Mouse (Mus musculus): ENCODE measurements around the gene Cyp2j6.

DNA sequence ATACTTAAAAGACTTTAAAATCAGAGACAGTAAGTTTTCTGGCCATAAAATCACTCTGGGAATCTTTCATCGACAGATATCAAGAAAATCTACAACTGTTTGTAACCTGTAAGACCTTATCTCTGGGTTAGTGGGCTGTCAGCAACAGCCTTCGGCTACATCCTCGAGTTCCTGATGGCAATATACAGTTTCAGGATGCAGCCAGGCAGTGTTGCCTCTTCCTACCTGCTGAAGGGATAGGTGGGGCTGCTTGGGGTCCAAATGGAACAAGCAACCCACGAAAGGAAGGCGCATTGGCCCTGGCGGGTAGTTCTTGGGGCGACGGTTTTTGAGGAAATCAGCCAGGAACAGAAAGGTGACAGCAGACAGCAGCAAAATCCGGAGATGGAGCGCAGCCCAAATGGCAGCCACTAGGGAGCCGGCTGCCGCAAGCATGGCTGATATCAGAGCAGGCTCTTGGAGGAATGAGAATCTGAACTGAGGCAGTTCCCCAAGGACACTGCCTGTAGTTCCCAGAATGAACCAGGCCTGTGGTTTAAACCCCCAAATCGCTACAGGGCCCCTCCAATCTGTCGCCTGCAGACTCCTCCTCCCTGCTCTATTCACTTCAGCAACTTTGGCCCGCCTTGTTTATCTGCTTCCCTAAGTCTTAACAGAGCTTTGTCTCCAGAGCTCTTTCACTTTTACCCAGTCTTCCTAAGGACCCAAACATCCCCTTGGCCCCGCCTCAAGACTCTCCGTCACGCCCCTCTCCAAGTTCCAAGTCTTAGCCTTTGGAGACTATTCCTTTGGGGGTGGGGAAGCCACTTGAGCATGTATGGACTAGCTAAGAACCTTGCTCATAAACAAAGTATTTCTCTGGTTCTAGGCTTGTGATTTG, 37.7 kb upstream of the Cyp2j6 start, which contains the start of gene Cyp2j9:
- TF ChIP-seq MAFK (IDR thresholded peaks at IDR 0.05; ENCODE audit: insufficient read depth, low read depth, low read length) = no peak
- TF ChIP-seq HCFC1 (IDR thresholded peaks at IDR 0.05; ENCODE audit: borderline replicate concordance, insufficient read depth, low read length) = no peak
- no peak for TF ChIP-seq CHD2 (IDR thresholded peaks at IDR 0.05; ENCODE audit: low read depth, low read length)
